Mouse (Mus musculus): ENCODE measurements around the gene Snapc2.
"Not testable (repeated sequence)": the region's sequence is repeated elsewhere in the genome, so short reads cannot be mapped to it uniquely, and the experiment has no call there.

Gene Snapc2

GRCm38 (mm10) chr8:4237814-4238433 is 15.0 kb upstream of the Snapc2 start:
- DNase-seq (ENCODE audit: low spot score): no peak

- DNase-seq (ENCODE audit: low spot score): peak; percentile 100
These were observed 14.3 kb upstream of the Snapc2 start, which contains the start of the genes Map2k7 and Gm49320 for GRCm38 (mm10) chr8:4238434-4239192. Gene Map2k7, plus strand, starts transcription at chr8:4238740. Gene Gm49320, plus strand, starts transcription at chr8:4238865.

DNA sequence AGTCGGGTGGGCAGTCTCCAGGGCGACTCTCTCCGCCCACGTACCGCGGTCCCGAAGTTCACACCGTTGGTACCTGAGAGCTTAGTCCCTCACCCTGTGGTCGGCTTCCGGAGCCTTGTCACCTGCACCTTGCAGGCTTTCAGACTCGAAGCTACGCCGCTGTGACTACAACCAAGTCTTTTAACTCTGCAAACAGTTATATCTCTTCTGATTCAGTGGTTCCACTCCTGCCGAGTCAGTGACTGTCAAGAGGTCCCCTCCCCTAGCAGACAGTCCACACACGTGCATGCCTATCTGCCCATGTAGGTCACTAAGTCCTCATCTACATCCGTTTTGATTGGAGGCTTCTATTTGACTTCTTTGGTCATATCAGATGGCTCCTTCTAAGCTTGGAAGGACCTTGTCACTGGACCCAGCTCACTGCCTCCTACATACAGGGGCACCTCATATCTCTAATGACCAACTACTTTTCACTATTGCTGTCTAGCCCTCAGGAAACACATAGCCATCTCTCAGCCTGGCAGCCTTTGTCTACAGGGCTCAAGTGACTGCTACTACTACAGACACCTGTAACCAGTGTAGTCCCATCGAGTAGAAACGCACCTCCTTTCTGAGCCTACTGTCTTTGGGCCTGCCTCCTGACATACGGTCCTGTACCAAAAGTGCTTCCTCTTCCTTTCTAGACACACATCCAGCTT is 13.5 kb upstream of the Snapc2 start:
- DNase-seq (ENCODE audit: low spot score): no peak

DNA sequence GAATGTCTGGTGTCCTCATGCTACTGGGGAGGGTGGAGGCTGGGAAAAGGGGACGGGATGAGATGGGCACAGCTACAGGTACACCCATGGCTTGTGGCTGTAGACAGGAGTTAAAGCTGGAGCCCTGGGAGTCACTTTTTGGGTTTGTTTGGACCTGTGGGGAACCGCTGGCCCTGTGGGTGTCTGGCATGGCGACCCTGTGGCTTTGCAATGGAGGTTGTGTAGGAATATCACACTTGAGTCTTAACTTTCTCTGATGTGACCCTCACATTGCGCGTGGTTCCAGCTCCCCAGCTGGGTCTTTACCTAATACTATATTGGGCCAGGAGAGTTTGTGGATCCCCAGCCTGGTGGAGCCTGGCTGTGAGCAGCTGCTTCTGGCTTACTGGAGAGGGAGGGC is 7.8 kb upstream of the Snapc2 start:
- DNase-seq (ENCODE audit: low spot score): no peak

- no peak for DNase-seq (ENCODE audit: low spot score)
These were observed 7.1 kb upstream of the Snapc2 start for GRCm38 (mm10) chr8:4245737-4246136.

GRCm38 (mm10) chr8:4247241-4247640 is 5.6 kb upstream of the Snapc2 start:
- DNase-seq (ENCODE audit: low spot score): no peak

DNA sequence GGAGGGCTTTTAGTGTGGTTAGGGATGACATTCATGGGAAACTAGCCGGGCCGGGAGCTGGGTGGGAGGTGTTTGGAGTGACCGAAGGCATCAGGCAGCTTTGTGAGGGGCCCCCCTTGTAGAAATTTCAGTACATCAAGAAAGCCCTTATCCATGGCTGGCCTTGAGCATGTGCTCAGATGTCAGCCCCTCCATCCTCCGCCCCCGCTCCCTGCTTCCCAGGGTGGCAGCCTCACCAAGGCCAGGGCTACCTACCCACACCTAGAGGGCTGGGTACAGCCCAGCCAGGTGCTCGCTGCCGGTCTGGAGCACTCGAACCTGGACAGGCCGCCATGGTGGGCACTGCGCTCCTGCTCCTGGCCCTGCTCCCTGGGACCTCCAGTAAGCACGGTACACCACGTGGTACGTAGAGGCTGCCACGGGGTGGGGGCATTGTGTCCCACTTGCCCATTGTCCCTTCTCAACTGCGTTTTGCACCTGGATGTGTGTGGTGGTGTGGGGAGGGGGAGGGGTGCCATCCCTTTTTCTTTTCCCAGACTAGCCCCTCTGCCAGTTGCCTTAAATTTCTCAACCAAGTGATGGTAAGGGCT is 4.8 kb upstream of the Snapc2 start, which contains the start of gene Tgfbr3l:
Gene Tgfbr3l, plus strand, starts transcription at position 264 of the 590 bp plus-strand sequence.
- DNase-seq (ENCODE audit: low spot score): no peak

- DNase-seq (ENCODE audit: low spot score): no peak
These were observed 3.7 kb upstream of the Snapc2 start for GRCm38 (mm10) chr8:4249213-4249612.

DNA sequence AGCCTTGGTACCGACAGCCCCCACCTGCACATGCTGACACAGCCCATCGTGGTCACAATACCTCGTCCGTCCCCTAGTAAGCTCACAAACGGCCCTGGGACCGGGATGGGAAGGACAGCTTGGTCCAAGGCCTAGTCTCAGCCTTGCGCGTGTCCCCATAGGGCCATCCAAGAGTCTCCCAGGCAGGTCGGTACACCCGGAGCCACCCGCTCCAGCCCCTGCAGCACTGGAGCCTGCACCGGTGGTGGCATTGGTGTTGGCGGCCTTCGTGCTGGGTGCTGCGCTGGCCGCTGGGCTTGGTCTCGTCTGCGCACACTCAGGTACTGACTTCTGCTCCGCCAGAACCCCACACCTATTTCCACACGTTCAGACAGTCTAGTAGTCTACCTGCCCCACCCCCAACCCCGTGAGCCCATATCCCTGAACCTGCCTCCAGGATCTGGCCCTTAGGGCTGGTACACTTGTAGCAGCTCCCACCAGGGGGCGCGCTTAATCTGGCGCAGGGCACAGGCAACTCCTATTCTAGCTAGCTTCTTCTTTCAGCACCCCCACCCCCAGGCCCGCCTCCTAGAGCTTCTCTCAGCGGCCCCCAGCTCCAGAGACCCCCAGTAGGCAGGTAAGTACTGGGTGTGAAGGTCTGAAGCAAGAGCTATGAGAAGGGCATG is 2.4 kb upstream of the Snapc2 start:
- DNase-seq (ENCODE audit: low spot score): peak; percentile 62

GRCm38 (mm10) chr8:4252116-4252760 is 642 bp upstream of the Snapc2 start:
- DNase-seq (ENCODE audit: low spot score): no peak

- DNase-seq (ENCODE audit: low spot score): no peak
These were observed 1.1 kb downstream of the Snapc2 start for GRCm38 (mm10) chr8:4254001-4254400.

GRCm38 (mm10) chr8:4255471-4255870 is 2.6 kb downstream of the Snapc2 start:
- not testable (repeated sequence) for DNase-seq (ENCODE audit: low spot score)

DNA sequence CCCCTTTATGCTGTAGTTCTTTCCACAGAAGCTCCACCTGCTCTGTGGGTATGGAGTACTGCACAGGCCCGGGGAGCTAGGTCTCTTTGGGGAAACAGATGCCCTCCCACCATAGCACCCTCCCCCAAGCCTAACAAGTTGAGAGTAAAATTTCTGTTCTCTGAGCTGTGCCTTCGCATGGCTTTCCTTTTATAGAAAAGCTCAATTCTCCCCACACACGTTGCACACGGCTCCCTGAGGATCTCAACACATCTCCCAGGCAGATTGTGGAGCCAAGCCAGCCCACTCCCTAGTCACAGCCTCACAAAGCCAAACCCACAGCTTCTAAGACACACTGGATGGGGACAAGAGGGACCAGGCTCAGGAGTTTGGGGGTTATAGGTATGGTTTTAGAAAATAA is 4.0 kb downstream of the Snapc2 start:
- no peak for DNase-seq (ENCODE audit: low spot score)

DNA sequence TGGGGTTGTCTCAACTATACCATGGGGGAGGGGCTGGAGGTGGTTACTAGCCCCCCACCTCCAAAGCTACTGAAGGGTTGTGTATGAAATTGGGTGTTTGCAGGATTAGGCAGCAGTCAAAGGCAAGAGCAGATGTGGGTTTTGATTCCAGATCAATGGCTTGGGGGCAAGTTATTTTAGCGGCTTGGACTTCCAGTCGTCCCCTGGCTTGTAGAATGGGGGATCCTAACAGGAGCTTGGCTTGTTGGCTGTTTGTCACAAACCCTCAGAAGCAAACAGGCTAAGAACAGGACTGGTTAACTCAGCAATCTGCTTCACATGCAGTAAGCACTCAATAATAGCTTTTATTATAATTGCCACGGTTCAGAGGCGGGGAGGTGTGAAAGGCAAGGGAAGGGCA is 4.5 kb downstream of the Snapc2 start:
- DNase-seq (ENCODE audit: low spot score): no peak

GRCm38 (mm10) chr8:4258233-4258632 is 5.4 kb downstream of the Snapc2 start:
- peak; percentile 62 for DNase-seq (ENCODE audit: low spot score)

DNA sequence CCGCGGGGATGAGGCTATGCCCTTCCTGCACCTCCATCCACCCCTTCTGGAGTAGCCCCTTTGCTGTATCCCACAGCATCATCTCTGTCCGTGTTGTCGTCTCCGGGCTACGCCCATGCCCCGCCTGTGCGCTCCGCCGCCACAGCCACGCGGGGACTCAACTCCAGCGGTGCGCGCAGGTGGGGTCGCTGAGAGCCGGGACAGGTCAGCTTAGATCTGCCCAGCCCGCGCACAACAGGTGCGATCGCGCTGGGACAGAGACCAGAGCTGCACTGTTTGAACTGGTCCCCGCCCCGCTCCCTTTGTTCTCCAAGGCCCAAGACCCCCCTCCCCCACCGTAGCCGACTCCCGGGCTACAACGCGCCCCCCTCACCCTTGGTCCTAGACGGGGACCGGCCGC is 5.8 kb downstream of the Snapc2 start:
- DNase-seq (ENCODE audit: low spot score): peak; percentile 45

DNA sequence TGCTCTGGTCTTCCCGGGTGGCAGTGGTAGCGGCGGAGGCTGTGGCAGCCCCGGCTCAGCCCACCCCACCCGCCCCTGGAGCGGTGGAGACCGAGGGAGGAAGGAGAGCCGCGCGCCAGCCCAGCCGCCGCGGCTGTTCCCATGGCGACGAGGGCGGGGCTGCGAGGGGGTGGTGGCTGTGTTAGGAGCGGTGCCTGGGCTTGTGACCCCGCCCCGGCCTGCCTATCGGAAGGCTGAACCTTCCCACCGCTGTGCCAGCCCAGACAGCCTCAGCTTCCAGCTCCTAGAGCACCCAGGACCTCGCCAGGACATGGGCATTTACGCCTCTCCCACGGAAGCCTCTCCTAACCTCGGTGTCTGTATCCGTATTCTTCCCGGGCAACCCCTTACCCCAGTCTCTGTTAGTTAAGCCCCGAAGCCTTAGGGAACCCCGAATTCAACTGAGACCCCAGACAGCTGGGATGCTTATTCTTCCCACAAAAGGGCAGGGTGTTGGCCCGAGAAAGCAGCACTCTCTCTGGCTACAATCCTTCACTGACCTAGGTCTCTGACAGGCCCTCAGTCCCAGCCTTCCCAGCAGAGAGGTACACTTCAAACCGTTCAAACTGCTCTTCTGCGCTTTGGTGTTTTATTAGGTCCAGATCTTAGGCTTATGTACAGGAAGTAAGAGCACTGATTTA is 6.4 kb downstream of the Snapc2 start, which contains the start of gene Ctxn1:
Gene Ctxn1, minus strand, starts transcription at position 150 of the 680 bp plus-strand sequence.
- DNase-seq (ENCODE audit: low spot score): peak; percentile 93

DNA sequence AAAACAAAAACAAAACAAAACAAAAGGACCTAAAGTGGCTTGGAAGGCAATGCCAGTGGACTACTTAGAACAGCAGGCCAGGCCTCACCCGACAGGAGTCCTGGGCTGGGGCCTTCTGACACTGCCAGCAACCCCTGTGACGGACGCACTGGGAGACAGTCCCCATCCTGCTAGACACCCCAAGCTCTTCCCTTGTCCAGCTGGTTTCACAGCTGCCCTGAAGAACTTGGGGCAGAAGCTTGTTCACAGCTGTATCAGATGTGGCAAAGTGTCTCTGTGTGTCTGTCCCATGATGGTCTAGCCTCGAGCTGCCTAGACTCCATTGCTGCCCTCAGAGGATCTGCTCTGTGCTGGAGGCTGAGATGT is 6.9 kb downstream of the Snapc2 start:
- DNase-seq (ENCODE audit: low spot score): no peak

DNA sequence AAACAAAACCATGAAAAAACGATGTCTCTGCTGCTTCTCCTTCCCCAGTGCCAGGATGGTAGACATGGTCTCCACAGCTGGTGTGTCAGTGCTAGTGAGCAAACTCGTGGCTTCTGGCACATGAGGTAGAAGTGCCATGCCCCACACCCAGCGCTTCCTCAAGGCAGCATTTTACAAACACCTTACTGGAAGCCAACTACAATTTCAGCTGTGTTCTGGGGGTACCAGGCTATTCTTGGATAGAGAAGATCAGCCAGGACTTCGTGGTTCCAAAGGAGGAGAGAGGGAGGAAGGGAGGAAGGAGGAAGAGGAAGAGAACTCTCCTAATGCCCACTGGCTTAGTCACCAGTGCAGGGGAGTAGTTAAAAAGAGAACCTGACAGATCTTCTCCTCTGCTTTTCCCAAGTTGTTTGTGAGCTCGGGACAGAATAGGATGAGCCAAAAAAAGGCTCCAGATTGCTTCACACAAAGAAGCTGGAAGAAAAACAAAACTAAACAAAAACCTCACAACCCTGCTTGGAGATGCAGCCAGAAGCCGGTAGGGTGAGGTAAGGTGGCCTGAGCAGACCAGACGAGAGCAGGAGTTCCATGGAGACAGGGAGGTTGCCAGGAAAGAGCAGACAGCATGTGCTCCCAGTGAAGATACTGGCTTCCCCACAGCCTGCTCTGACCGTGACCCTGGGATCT is 10.4 kb downstream of the Snapc2 start:
- no peak for DNase-seq (ENCODE audit: low spot score)
